Mouse (Mus musculus) cerebellum, adult 9-11 months (tissue): Measurements from ENCODE around the gene Bglap3.
"Not testable (repeated sequence)": the region's sequence is repeated elsewhere in the genome, so short reads cannot be mapped to it uniquely, and the experiment has no call there.

Experiments
- DNase-seq: peaks from one replicate; pipeline ENCODE4 v3.0.0; 2022

Bglap3 gene

DNA sequence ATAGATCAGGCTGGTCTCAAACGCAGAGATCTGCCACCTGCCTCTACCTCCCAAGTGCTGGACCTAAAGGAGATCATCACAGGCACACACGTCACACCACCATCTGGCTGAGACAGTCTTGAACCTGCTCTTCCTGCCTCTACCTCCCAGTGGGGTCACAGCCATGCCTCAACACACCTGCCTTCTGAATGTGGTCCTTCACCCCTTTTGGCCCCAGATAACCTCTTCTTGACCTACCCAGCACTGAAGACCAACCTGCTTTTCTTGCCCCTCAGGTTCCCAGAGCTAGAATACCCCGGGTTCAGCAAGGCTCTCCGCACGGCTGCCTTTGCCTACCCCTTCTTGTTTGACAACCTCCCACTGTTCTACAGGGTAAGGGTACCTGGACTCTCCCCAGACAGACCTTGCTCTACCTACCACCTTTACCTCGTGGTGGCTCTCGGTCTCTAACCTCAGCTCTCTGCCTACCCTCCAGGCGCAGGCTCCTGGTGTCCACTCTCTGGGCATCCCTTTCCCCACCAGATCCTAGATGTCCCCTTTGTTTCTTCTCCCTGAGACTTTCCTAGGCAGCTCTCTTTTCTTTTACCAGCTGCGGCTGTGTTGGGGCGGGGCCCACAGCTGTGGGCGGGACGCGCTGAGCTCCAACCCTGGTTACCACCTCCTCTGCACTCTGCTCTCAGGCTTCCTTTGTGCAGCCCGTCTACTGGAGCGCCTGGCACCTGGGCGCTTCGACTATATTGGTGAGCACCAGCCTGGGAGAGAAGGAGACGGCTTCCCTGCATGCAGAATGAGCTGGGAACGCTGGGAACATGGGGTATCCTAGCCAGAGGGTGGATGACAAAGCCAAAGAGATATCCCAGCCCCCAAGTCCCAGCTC, 3.4 kb upstream of the Bglap3 start:
- not testable (repeated sequence) for DNase-seq

DNA sequence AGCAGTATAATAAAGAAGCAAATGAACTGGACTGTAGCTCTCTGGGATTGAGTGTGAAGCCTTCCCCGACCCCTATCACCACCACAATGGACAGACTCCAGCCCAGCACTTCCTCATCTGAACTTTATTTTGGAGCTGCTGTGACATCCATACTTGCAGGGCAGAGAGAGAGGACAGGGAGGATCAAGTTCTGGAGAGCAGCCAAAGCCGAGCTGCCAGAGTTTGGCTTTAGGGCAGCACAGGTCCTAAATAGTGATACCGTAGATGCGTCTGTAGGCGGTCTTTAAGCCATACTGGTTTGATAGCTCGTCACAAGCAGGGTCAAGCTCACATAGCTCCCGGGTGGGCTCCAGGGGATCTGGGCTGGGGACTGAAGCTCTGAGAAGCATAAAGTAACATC, 4.0 kb downstream of the Bglap3 start:
- DNase-seq: not testable (repeated sequence)

DNA sequence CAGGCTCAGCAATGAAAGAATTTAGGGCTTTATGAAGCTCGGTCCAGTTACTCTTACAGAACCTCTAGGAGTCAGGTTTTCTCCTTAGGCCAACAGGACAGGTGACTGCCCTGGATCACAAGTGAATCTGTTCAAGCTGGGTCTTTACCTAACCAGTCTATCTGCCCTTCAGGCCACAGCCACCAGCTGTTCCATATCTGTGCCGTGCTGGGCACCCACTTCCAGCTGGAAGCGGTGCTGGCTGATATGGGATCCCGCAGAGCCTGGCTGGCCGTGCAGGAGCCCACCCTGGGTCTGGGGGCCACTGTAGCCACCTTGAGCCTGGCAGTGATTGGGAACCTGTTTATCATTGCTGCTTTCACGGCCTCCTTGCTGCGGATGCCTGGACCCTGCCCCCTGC, 5.0 kb downstream of the Bglap3 start:
- not testable (repeated sequence) for DNase-seq

DNA sequence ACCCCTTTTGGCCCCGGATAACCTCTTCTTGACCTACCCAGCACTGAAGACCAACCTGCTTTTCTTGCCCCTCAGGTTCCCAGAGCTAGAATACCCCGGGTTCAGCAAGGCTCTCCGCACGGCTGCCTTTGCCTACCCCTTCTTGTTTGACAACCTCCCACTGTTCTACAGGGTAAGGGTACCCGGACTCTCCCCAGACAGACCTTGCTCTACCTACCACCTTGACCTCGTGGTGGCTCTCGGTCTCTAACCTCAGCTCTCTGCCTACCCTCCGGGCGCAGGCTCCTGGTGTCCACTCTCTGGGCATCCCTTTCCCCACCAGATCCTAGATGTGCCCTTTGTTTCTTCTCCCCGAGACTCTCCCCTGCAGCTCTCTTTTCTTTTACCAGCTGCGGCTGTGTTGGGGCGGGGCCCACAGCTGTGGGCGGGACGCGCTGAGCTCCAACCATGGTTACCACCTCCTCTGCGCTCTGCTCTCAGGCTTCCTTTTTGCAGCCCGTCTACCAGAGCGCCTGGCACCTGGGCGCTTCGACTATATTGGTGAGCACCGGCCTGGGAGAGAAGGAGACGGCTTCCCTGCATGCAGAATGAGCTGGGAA, 5.6 kb downstream of the Bglap3 start:
- not testable (repeated sequence) for DNase-seq

DNA sequence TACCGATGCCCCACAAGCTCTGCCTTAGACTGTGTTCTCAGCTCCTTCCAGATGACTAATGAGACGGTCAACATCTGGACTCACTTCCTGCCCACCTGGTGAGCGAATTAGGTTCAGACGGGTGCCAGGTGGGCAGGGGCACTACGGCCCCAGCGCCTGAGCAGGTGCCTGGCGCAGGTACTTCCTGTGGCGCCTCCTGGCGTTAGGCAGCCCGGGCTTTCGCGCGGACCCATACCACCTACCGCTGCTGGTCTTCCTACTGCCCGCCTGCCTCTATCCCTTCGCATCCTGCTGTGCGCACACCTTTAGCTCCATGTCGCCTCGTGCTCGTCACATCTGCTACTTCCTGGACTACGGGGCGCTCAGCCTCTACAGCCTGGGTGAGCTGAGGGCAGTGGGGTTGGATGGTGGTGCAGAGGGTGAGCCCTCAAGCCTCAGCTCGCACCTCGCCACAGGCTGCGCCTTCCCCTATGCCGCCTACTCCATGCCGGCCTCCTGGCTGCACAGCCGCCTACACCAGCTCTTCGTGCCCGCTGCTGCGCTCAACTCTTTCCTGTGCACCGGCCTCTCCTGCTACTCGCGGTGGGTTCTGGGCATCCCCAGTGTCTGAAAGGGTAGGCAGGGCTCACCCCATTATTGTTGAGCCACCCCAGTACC, 6.7 kb downstream of the Bglap3 start:
- DNase-seq: no peak

DNA sequence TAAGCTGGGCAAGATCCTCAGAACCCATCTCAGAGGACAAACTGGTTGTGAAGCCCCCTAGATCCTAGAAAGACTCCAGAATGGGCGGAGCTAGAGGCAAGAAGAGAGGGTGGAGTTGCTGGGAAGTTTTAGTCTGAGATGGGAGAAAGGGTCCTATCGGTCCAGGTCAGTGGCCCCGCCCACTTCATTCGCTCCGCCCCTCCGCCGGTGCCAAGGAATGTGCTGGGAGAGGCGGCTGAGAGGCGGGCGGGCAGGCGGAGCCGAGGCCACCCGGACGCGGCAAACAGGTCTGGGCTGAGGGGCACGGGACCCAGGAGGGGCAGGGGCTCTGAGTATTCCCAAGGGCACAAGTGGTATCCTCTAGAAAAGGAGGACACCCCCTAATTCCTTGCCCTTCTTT, 8.2 kb downstream of the Bglap3 start, which contains the start of gene Paqr6:
Gene Paqr6, plus strand, starts transcription at position 248 of the 400 bp plus-strand sequence.
- peak; percentile 49 for DNase-seq

DNA sequence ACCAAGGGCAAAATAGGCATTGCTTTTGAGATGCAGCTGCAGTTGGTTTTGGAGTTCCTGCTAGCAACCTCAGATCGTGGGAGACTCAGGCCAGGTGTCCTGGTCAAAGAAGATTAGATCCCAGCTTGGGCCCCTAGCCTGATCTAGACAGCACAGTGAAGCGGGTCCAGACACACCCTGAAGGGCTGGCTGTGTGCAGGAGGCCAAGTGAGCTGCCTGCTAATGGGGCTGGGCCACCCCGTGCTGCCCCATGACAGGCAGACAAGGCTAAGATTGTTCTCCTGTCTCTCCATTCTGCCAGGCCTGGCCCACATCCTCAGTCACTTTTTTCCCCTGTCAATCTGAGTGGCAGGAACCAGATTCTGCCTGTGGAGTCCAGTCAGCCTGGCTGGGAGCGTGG, 8.8 kb downstream of the Bglap3 start:
- DNase-seq: peak; percentile 51

DNA sequence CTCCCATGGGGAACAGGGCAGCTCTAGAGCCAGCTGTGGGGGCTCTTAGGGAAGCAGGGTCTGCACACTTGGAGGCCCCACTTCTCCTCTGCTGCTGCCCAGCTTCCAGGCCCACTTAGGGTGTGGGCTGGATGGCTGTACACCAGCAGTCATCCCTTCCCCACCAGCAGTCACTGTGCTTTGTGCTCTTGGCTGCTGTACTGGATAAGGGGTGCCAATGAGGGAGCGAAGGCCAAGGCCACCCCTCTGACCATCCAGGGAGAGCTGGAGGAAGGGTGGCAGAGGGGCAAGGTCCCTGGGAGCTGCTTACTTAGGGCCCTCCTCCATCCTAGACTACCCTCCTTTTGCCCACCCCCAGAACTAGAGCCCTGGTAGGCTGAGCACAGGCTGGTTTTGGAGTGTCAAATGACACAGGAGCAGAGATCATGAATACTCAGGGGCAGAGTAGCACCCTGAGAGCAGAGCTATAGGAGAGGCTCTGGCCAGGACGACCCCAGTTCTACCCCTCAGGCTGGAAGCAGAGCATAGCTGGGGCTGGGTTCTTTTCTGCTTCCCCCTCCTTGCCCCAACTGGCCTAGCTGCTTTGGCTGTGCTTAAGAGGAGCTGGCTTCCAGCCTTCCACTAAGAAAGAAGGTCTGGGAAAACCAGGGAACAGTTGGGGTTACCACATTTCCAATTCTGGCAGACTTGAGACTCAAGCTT, 10.8 kb downstream of the Bglap3 start:
- peak; percentile 40 for DNase-seq

DNA sequence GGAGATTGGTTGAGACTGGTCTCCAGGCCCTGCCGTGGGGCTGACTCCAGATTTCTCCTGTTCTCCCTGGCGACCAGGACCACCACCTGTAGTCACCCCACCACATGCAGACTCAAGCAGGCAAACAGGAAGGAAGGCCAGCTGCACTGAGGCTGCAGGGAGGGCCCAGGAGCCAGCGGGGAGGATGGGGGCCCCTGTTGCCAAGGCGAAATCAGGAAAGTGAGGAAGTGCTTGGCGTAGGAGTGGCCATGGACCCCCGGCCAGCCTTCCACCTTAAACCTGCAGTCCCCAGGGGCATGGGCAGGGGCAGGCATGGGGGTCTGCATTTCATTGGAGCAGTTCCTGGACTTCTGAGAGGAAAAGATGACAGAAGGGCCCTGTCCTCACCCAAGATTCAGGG, 11.4 kb downstream of the Bglap3 start:
- no peak for DNase-seq

DNA sequence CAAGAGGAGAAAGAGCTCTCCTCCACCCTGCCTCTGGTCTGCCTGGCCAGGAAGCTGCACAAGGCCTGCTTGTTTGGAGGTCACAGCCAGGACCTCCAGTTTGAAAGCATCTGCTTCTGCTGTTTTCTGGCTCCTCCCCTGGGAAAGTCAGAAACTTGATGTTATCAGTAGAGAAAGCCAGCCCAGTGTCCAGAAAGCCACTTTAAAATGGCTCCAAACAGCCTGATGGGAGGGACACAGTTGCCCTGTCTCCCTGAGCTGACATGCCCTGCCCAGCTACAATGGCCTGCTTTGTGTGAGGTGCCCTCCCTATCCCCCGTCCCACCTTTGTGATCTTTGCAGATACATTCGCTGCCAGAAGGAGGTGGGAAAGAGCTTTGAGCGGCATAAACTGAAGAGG, 12.6 kb downstream of the Bglap3 start:
- DNase-seq: no peak

DNA sequence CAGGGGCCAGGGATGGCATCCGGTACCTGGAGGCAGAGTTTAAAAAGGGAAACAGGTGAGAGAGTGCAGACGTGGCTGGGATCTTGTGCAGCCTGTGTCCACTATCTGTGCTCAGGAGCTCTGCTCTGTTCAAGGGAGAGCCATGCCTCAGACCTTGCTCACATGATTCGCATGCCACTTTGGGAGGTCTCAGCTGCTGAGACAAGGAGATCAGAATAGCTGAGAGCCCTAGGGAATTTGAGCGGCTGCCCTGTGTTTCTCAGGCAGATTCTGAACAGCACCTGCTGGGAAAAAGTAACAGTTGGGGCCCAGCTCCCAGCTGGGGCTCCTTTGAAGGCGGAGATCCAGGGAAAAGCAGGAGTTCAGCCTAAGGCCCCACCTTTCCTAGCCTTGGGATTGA, 13.0 kb downstream of the Bglap3 start:
- DNase-seq: no peak

DNA sequence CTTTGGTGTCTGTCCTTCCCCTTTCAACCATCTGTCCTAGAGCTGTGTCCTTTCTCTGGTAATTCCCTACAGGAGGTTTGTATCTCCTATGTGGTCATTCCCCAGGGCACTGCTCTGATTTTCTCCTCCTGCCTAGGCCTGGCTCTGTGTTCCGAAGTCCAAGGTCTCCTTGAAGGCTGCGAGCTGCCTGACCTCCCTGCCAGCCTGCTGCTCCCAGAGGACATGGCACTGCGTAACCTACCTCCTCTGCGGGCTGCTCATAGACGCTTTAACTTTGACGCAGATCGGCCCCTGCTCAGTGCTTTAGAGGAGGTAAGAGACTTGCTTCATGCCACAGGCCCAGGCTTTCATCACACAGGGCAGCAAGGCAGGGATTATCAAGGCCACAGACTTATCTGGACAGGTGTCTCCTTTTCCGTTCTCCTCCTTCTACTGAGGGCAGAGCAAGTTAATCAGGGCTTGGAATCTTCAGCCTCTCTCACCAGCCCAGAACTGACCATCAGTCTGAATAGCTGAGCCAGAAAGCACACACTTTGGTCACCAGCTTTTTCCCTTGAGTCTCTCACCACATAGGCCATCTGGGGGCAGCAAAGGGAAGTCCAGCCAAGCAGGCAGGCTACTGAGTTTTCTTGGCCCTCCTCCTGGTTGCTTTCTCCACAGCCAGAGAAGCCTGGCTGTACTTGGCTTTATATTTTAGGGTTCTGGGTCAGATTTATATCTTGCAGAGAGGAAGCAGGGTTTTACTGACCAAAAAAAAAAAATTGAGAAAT, 18.0 kb downstream of the Bglap3 start:
- DNase-seq: peak; percentile 60

DNA sequence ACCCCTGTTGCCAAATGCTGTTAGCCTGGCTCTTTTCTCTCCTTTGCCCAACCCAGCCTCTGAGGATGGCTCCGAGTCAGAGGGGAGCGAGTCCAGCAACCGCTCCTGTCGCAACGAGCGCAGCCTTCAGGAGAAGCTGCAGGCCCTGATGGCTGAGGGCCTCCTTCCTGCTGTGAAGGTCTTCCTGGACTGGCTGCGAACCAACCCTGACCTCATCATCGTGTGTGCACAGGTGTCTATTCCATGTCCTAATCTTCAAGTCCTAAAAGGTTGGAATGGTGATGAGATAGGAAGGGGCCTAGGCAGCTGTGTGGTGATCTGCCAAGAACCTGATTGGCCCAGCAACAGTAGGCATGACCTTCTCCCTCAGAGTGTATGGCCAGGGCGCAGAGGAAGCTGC, 19.6 kb downstream of the Bglap3 start:
- DNase-seq: peak; percentile 78

DNA sequence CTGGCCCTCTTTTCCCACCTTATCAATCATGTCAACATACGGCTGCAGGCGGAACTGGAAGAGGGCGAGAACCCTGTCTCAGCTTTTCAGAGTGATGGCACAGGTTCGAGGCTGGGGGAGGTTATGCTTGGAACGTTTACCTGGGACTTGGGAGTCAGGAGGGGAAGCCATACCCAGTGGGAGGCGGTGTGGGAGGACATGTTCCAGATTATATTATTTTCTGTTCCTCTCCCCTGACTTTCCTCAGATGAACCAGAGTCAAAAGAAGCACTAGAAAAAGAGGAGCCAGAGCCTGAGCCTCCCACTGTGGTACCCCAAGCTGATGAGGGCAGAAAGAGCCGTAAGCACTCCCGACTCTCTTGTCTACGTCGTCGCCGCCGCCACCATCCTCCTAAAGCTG, 21.8 kb downstream of the Bglap3 start:
- no peak for DNase-seq

DNA sequence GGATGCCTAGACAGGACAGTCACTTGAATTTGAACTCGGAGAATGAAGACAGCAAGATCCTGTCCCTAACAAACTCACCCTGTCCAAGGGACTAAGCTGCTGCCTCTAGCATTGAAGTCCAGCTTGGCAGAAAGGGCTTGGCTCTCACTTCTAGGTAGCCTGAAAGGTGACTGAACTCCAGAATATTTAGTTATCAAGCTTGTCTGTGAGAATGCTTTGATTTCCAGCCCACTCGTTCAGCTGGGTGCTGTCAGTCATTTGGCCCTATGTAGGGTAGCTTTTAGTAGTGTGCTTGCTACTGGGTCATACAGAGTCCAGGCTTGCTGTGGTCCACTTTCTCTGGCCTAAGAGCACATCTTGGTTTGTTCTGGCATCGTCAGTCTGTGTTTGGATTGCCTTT, 33.5 kb downstream of the Bglap3 start:
- no peak for DNase-seq

DNA sequence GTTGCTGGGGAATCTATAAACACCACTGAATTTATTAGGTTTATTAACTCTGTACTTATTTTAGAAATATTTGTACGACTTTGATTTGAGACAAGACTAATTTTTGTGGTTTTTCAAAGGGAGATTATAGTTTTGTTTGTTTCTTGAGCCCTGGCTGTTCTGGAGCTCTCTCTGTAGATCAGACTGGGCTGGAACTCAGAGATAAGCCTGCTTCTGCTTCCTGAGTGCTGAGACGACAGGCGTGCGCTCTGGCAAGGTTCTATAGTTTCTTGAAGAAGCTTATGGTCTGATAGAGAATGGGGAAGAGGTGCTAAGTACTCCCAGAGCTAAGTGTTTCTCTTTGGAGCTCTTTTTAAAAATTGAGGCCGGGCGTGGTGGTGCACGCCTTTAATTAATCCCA, 34.2 kb downstream of the Bglap3 start:
- no peak for DNase-seq

DNA sequence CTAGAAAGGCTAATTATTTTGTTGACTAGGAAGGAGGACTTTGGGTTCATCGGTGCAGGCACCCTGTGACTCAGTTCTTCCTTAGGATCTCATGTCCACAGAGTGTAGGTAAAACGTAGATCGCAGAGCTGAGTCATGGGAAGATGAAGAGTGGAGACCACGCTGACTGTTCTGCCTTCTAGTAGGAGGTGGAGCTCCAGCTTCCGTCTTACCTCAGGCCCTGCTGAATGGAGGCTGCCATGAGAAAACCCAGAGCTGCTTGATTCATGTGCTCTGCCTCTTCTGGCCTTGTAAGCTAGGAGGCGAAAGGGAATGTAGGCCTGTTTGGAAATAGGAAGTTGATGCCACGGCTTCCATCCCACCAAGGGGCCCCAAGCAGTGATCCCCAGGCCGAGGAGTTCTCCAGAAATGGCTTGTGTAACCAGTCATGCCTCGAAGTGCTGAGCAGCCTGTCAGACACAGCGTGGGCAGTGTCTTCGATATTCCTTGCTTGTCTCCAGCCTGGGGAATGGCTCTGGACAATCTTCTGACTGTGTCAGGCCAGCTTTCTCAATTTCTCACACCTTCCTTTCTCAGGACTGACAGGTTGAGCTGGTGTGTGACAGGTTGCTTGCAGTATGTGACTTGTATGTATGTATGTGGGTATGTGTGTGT, 35.0 kb downstream of the Bglap3 start:
- DNase-seq: no peak

DNA sequence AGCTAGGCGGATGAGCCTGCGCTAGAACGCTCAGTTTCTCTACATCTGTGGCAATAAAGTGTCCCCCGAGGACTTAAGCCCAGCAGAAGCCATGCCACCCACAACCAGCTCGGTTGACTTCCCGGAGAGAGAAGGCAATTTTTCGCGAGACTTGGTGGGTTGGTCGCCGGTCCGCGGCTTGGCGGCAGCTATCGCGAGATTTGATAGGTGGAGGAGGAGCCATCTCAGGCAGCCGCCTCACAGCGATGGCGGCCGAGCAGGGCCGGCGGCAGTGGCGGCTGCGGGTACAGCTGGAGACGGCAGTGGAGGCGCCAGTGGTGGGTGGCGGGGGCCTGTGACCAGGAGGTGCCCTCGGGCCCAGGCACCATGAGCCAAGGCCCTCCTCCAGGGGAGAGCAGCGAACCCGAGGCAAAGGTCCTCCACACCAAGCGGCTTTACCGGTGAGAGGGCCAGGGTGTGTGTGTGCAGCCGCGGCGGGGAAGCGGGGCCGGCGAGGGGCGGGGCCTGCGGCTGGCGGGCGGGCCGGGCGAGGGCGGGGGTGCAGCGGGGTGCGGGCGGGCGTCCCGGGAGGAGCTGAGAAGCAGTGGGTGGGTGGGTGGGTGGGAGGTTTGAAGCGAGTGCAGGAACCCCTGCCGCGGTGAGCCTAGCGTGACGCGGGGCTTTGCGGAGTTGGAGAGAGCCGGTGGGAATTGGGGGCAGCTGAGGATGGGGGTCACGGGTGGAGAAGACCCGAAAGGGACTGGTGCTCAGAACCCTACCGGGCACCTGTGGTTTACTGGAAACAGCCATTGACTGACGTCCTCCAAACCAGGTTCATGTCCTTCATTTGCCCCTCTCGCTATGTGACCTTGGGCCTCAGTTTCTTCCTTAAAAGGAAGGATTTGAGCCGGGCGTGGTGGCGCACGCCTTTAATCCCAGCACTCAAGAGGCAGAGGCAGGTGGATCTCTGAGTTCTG, 36.2 kb downstream of the Bglap3 start, which contains the start of the genes Tmem79 and Smg5:
Gene Tmem79, minus strand, starts transcription at position 91 of the 956 bp plus-strand sequence.
Gene Smg5, plus strand, starts transcription at position 203 of the 956 bp plus-strand sequence.
- peak; percentile 95 for DNase-seq

DNA sequence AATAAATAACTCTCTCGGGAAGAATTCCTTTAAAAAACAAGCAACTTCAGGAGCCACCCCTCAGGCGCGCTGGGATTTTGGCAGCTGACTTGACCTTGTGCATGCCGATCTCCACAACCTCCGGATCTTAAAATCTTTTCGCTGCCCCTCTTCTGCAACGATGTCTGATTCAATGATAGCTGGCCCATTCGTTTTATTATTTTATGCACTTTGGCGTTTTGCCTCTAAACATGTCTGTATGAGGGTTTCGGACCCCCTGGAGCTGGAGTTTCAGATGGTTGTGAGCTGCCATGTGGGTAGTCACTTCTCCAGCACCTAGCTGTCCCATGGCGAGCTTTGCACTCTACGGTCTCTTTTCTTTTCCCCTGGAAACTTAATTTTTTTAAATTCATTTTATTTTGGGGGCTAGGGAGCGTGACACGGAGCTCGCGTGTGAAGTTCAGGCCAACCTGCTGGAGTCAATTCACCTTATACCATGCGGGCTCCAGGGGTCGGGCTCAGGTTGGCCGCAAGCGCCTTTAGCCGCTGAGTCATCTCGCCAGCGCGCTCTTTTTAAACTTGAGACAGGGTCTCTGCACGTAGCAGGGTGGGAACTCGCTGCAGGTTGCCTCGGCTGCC, 37.0 kb downstream of the Bglap3 start:
- peak; percentile 56 for DNase-seq

DNA sequence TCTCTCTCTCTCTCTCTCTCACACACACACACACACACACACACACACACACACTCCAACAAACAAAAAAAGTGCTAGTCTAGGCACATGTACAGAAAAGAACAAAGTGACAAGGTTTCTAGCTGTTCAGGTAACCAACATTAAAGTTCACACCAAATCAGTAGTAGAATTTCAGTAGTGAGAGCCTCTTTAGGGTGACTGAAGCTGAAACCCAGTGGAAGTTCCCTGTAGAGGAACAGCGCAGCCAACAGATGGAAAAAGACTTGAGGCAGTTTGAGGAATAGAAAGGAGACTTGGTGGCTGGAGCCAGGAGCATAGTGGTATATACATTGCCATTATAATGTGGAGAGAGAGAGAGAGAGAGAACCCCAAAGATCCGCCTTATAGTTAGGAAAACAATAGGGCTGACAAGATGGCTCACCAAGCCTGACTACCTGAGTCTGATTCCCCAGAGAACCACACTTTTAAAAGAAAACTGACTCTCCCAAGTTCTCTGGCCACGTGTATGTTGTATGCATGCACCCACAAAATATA, 37.6 kb downstream of the Bglap3 start:
- DNase-seq: no peak
